Mouse (Mus musculus): ENCODE results near the gene Gm20388. TPM values are rescaled to one million over a fixed set of nuclear protein-coding genes. Genes with fewer than 3 reads are reported as not detected.
"Not testable (repeated sequence)": the region's sequence is repeated elsewhere in the genome, so short reads cannot be mapped to it uniquely, and the experiment has no call there.

Gm20388 gene
- polyA plus RNA-seq, 1 experiment from 2014 or later = not detected

DNA sequence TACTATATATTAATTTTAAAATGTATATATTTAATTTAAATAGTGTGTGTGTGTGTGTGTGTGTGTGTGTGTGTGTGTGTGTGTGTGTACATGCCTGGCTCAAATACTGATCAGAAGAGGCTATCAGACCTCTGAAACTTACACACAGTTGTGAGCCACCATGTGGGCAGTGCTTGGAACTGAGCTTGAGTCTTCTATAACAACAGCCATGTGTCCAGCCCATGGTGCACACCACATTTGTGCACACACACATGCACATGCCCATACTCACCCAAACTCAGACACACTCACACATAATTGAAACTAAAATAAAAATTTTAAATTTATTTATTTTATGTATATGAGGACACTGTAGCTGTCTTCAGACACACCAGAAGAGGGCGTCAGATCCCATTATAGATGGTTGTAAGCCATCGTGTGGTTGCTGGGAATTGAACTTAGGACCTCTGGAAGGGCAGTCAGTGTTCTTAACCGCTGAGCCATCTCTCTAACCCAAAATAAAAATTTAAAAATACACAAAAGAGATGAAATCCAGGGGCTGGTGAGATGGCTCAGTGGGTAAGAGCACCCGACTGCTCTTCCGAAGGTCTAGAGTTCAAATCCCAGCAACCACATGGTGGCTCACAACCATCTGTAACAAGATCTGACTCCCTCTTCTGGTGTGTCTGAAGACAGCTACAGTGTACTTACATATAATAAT, 3504.5 kb downstream of the Gm20388 start:
- H3K9ac ChIP-seq (ENCODE audit: low read length); H3K36me3 ChIP-seq (ENCODE audit: control insufficient read depth, insufficient read depth, low read length); ATAC-seq (ENCODE audit: insufficient number of reproducible peaks, low FRiP score, low TSS enrichment, low read depth); H3K4me2 ChIP-seq (ENCODE audit: low read depth, severe bottlenecking); H3K4me1 ChIP-seq (ENCODE audit: control insufficient read depth, insufficient read depth, low read length); H3K9me3 ChIP-seq (ENCODE audit: control insufficient read depth, low read length); DNase-seq (ENCODE audit: low spot score); H3K4me3 ChIP-seq (ENCODE audit: low read depth, low read length); H3K27ac ChIP-seq (replicated peaks; ENCODE audit: low read depth, low read length): not testable (repeated sequence)
- peaks cover 39% of the 10 kb centered on the region for H3K27me3 ChIP-seq (ENCODE audit: control insufficient read depth, insufficient read depth, low read length)
- 83% methylated on average over 5 of the region's 5 CpGs for WGBS

DNA sequence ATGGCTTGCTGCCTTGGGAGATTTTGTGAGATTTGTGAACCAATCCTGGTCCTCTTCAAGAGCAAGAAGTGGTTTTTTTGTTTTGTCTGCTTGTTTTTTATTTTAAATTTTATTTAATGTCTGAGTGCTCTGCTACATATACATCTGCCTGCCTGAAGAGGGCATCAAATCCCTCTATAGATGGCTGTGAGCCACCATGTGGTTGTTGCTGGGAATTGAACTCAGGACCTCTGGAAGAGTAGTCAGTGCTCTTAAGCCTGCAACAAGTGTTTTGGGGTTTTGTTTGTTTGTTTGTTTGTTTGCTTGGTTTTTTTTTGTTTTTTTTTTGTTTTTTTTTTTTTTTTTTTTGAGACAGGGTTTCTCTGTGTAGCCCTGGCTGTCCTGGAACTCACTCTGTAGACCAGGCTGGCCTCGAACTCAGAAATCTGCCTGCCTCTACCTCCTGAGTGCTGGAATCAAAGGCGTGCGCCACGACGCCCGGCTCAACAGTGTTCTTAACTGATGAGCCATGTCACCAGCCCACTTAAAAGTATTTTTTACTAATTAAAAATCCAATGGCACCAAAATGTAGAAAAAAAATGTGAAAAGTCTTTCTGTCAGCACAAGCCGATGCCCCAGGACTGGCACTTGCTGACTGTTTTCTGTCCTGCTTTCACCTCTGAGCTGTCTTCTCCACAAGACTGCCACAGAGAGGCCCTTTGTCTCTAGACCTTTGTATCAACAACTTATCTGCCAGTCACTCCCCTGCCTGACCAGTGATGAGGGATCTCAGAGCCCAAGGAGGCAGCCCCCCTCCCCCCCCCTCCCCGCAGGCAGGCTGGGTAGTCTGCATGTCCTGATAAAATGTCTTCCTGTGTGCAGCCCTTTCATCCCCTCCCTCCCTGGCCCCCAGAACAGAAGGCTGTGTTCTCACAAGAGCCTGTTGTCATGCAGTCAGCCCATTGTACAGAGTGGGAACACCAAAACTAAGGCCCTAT, 3505.6 kb downstream of the Gm20388 start:
- H3K27ac ChIP-seq (replicated peaks; ENCODE audit: low read depth, low read length) = no peak overlapping the region
- ATAC-seq (ENCODE audit: insufficient number of reproducible peaks, low FRiP score, low TSS enrichment, low read depth) (no peak), DNase-seq (ENCODE audit: low spot score) (no peak)
- H3K27me3 ChIP-seq (ENCODE audit: control insufficient read depth, insufficient read depth, low read length) = peaks cover 28% of the 10 kb centered on the region
- no peak overlapping the region for H3K4me3 ChIP-seq (ENCODE audit: low read depth, low read length)
- H3K36me3 ChIP-seq (ENCODE audit: control insufficient read depth, insufficient read depth, low read length) = no peaks in the 10 kb centered on the region
- WGBS = 93% methylated on average over 8 of the region's 8 CpGs
- no peaks in the 10 kb centered on the region for H3K9me3 ChIP-seq (ENCODE audit: control insufficient read depth, low read length)
- H3K4me1 ChIP-seq (ENCODE audit: control insufficient read depth, insufficient read depth, low read length) = 0 out of 2 replicates have a peak, but pooled peaks cover 7% of the 10 kb centered on the region
- no peak overlapping the region for H3K4me2 ChIP-seq (ENCODE audit: low read depth, severe bottlenecking)
- no peak overlapping the region for H3K9ac ChIP-seq (ENCODE audit: low read length)

DNA sequence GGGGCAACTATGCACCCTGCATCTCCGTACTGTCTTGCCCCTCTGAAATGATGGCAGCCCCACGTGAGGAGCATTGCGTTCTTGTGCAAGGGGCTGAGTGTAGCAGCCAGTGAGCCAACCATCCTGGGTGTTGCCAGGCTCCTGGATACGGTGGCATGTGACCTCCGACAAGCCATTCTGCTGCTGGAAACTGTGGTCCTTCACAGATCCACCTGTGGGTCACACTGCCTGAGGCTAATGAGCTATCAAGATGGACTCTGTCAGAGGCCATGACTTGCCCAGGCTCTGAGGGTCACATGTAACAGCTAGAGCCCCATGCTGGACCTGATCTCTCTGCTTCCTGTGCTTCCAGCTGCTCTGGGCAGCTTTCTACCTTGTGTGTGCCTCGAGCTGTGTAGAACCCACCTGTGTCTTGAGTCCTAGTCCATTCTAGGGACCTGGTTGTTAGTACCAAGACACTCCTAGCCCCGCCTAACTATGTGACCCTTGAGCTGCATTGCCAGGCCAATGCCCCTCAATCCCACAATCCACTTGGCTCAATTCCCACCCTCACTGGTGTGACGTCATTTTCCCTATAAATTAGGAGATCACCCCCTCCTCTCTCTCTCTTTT, 3506.4 kb downstream of the Gm20388 start:
- DNase-seq (ENCODE audit: low spot score) (no peak), ATAC-seq (ENCODE audit: insufficient number of reproducible peaks, low FRiP score, low TSS enrichment, low read depth) (no peak)
- Histone ChIP-seq H3K27me3 (ENCODE audit: control insufficient read depth, insufficient read depth, low read length) (peaks cover 20% of the 10 kb centered on the region), H3K27ac (replicated peaks; ENCODE audit: low read depth, low read length) (no peak overlapping the region), H3K4me2 (ENCODE audit: low read depth, severe bottlenecking) (no peak overlapping the region), H3K9ac (ENCODE audit: low read length) (no peak overlapping the region), H3K36me3 (ENCODE audit: control insufficient read depth, insufficient read depth, low read length) (no peaks in the 10 kb centered on the region), H3K4me3 (ENCODE audit: low read depth, low read length) (no peak overlapping the region), H3K9me3 (ENCODE audit: control insufficient read depth, low read length) (no peaks in the 10 kb centered on the region), H3K4me1 (ENCODE audit: control insufficient read depth, insufficient read depth, low read length) (0 out of 2 replicates have a peak, but pooled peaks cover 7% of the 10 kb centered on the region)
- 82% methylated on average over 8 of the region's 8 CpGs for WGBS

GRCm38 (mm10) chr8:123419711-123420110, 3509.1 kb downstream of the Gm20388 start:
- no peaks in the 10 kb centered on the region for H3K36me3 ChIP-seq (ENCODE audit: control insufficient read depth, insufficient read depth, low read length)
- WGBS = 77% methylated on average over 4 of the region's 4 CpGs
- H3K4me3 ChIP-seq (ENCODE audit: low read depth, low read length) = no peak overlapping the region
- no peak for DNase-seq (ENCODE audit: low spot score)
- H3K9ac ChIP-seq (ENCODE audit: low read length) = no peak overlapping the region
- no peak overlapping the region for H3K27ac ChIP-seq (replicated peaks; ENCODE audit: low read depth, low read length)
- no peaks in the 10 kb centered on the region for H3K9me3 ChIP-seq (ENCODE audit: control insufficient read depth, low read length)
- H3K4me1 ChIP-seq (ENCODE audit: control insufficient read depth, insufficient read depth, low read length) = no peaks in the 10 kb centered on the region
- H3K27me3 ChIP-seq (ENCODE audit: control insufficient read depth, insufficient read depth, low read length) = no peaks in the 10 kb centered on the region
- no peak overlapping the region for H3K4me2 ChIP-seq (ENCODE audit: low read depth, severe bottlenecking)
- no peak for ATAC-seq (ENCODE audit: insufficient number of reproducible peaks, low FRiP score, low TSS enrichment, low read depth)

DNA sequence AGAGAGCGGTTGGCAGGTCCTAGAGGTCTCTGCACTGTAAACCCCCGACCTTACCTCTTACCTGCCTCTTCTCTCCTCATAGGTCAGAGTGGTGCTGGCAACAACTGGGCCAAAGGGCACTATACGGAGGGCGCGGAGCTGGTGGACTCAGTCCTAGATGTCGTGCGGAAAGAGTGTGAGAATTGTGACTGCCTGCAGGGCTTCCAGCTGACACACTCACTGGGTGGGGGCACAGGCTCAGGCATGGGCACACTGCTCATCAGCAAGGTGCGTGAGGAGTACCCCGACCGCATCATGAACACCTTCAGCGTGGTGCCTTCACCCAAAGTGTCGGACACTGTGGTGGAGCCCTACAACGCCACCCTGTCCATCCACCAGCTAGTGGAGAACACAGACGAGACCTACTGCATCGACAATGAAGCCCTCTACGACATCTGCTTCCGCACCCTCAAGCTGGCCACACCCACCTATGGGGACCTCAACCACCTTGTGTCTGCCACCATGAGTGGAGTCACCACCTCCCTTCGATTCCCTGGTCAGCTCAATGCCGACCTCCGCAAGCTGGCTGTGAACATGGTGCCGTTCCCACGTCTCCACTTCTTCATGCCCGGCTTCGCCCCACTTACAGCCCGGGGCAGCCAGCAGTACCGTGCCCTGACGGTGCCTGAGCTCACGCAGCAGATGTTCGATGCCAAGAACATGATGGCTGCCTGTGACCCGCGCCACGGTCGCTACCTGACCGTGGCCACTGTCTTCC, 3510.1 kb downstream of the Gm20388 start:
- Histone ChIP-seq H3K4me2 (ENCODE audit: low read depth, severe bottlenecking) (no peak overlapping the region), H3K9me3 (ENCODE audit: control insufficient read depth, low read length) (no peaks in the 10 kb centered on the region), H3K4me3 (ENCODE audit: low read depth, low read length) (no peak overlapping the region), H3K27me3 (ENCODE audit: control insufficient read depth, insufficient read depth, low read length) (no peaks in the 10 kb centered on the region), H3K4me1 (ENCODE audit: control insufficient read depth, insufficient read depth, low read length) (no peaks in the 10 kb centered on the region), H3K9ac (ENCODE audit: low read length) (no peak overlapping the region), H3K27ac (replicated peaks; ENCODE audit: low read depth, low read length) (no peak overlapping the region), H3K36me3 (ENCODE audit: control insufficient read depth, insufficient read depth, low read length) (no peaks in the 10 kb centered on the region)
- no peak; the same call in 1 of the 2 replicates for ATAC-seq (ENCODE audit: insufficient number of reproducible peaks, low FRiP score, low TSS enrichment, low read depth)
- WGBS = 93% methylated on average over 34 of the region's 34 CpGs
- DNase-seq (ENCODE audit: low spot score) = no peak

DNA sequence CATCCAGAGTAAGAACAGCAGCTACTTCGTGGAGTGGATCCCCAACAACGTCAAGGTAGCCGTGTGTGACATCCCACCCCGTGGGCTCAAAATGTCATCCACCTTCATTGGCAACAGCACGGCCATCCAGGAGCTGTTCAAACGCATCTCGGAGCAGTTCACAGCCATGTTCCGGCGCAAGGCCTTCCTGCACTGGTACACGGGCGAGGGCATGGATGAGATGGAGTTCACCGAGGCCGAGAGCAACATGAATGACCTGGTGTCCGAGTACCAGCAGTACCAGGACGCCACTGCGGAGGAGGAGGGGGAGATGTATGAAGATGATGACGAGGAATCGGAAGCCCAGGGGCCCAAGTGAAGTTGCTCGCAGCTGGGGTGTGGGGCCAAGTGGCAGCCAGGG, 3510.7 kb downstream of the Gm20388 start:
- Histone ChIP-seq H3K27ac (replicated peaks; ENCODE audit: low read depth, low read length) (no peak overlapping the region), H3K4me3 (ENCODE audit: low read depth, low read length) (no peak overlapping the region), H3K9me3 (ENCODE audit: control insufficient read depth, low read length) (no peaks in the 10 kb centered on the region; the same call in 1 of the 2 replicates), H3K9ac (ENCODE audit: low read length) (no peak overlapping the region), H3K36me3 (ENCODE audit: control insufficient read depth, insufficient read depth, low read length) (no peaks in the 10 kb centered on the region), H3K4me1 (ENCODE audit: control insufficient read depth, insufficient read depth, low read length) (no peaks in the 10 kb centered on the region), H3K27me3 (ENCODE audit: control insufficient read depth, insufficient read depth, low read length) (no peaks in the 10 kb centered on the region), H3K4me2 (ENCODE audit: low read depth, severe bottlenecking) (no peak overlapping the region)
- no peak for DNase-seq (ENCODE audit: low spot score)
- no peak for ATAC-seq (ENCODE audit: insufficient number of reproducible peaks, low FRiP score, low TSS enrichment, low read depth)
- 90% methylated on average over 19 of the region's 19 CpGs for WGBS

- ATAC-seq (ENCODE audit: insufficient number of reproducible peaks, low FRiP score, low TSS enrichment, low read depth) (no peak), DNase-seq (ENCODE audit: low spot score) (peak; percentile 81)
- H3K27ac ChIP-seq (replicated peaks; ENCODE audit: low read depth, low read length) = no peak overlapping the region
- WGBS = 14% methylated on average over 17 of the region's 17 CpGs
- no peaks in the 10 kb centered on the region for H3K4me1 ChIP-seq (ENCODE audit: control insufficient read depth, insufficient read depth, low read length)
- H3K4me3 ChIP-seq (ENCODE audit: low read depth, low read length) = no peak overlapping the region
- no peak overlapping the region for H3K9ac ChIP-seq (ENCODE audit: low read length)
- H3K36me3 ChIP-seq (ENCODE audit: control insufficient read depth, insufficient read depth, low read length) = no peaks in the 10 kb centered on the region
- H3K9me3 ChIP-seq (ENCODE audit: control insufficient read depth, low read length) = no peaks in the 10 kb centered on the region; the same call in 1 of the 2 replicates
- H3K27me3 ChIP-seq (ENCODE audit: control insufficient read depth, insufficient read depth, low read length) = no peaks in the 10 kb centered on the region
- H3K4me2 ChIP-seq (ENCODE audit: low read depth, severe bottlenecking) = 0 out of 2 replicates have a peak overlapping the region, but pooled peaks have one; percentile 16
Observed at GRCm38 (mm10) chr8:123422056-123422780, 3511.6 kb downstream of the Gm20388 start.
